Mouse (Mus musculus) thymus, adult 2 months (tissue): ENCODE data around the gene Ankle2. TPM values are rescaled to one million over a fixed set of nuclear protein-coding genes. Genes with fewer than 3 reads are reported as not detected.

Experiments used
- DNase-seq: peaks from one replicate; pipeline ENCODE4 v3.0.0; 2021
- H3K27ac ChIP-seq: fragments of 200-500 bp; 2 replicates; pipeline ENCODE4 v1.5.1; 2012; ENCODE audit warnings: low read length, control low read depth; ENCODE audit not compliant: control insufficient read depth, insufficient read depth
- H3K27me3 ChIP-seq: fragments of 200-500 bp; 2 replicates; pipeline ENCODE4 v1.6.1; 2012; ENCODE audit warnings: mild to moderate bottlenecking, low read length, moderate library complexity, mixed read lengths; ENCODE audit not compliant: control insufficient read depth, insufficient read depth
- H3K36me3 ChIP-seq: fragments of 200-500 bp; 2 replicates; pipeline ENCODE4 v1.6.1; 2012; ENCODE audit warnings: mild to moderate bottlenecking, low read length, moderate library complexity; ENCODE audit not compliant: control insufficient read depth, insufficient read depth
- H3K4me1 ChIP-seq: fragments of 200-500 bp; replicated peaks from 2 replicates; pipeline ENCODE4 v1.6.1; 2012; ENCODE audit warnings: low read length; ENCODE audit not compliant: control insufficient read depth, insufficient read depth
- H3K4me3 ChIP-seq: fragments of 200-500 bp; 2 replicates; pipeline ENCODE4 v1.5.1; 2012; ENCODE audit warnings: mild to moderate bottlenecking, low read length, control low read depth, moderate library complexity; ENCODE audit not compliant: control insufficient read depth, insufficient read depth
- CTCF ChIP-seq: fragments of 200-500 bp; IDR thresholded peaks from 2 replicates; pipeline ENCODE4 v1.5.1; 2012; ENCODE audit warnings: mild to moderate bottlenecking, control low read depth, low read length, moderate library complexity, borderline replicate concordance; ENCODE audit not compliant: control insufficient read depth, poor library complexity, insufficient read depth; ENCODE audit errors: extremely low read depth
- POLR2A ChIP-seq: fragments of 200-500 bp; IDR thresholded peaks from 2 replicates; pipeline ENCODE4 v1.6.1; 2012; ENCODE audit warnings: mild to moderate bottlenecking, low read length, control low read depth, moderate library complexity; ENCODE audit not compliant: control insufficient read depth, poor library complexity, insufficient read depth; ENCODE audit errors: extremely low read depth
- WGBS: fragments of 180-500 bp; shearing (Covaris S2); methylation state at CpG from one replicate; pipeline ENCODE4 v1.1.7; 2018; 5-methylcytosine and 5-hydroxymethylcytosine counted together
- polyA plus RNA-seq: library from polyadenylated mRNA; depleted of rRNA; stranded (reverse); fragments of >200 nt; gene quantifications from 2 replicates; pipeline ENCODE4 v1.2.3, GENCODE M21; 2012

Ankle2 gene
- polyA plus RNA-seq, 1 experiment, result 12.9 TPM

GRCm38 (mm10) chr5:110276910-110277309 lies 46.1 kb downstream of the Ankle2 start:
- TF ChIP-seq POLR2A, result no peak
- TF ChIP-seq CTCF, result no peak
- Histone ChIP-seq H3K27ac (no peak overlapping the region), H3K27me3 (no peaks in the 10 kb centered on the region), H3K4me1 (no peaks in the 10 kb centered on the region), H3K36me3 (no peaks in the 10 kb centered on the region), H3K4me3 (no peak overlapping the region)
- WGBS, result 94% methylated on average over 1 of the region's 1 CpGs
- no peak for DNase-seq

- no peaks in the 10 kb centered on the region for H3K27me3 ChIP-seq
- TF ChIP-seq POLR2A (no peak), CTCF (no peak)
- WGBS, result 92% methylated on average over 2 of the region's 2 CpGs
- H3K36me3 ChIP-seq, result no peaks in the 10 kb centered on the region
- no peak overlapping the region for H3K4me3 ChIP-seq
- no peak for DNase-seq
- peaks cover 7% of the 10 kb centered on the region for H3K4me1 ChIP-seq
- no peak overlapping the region for H3K27ac ChIP-seq
Observed at GRCm38 (mm10) chr5:110281984-110282383, 51.2 kb downstream of the Ankle2 start.

- Histone ChIP-seq H3K4me3 (no peak overlapping the region), H3K27ac (no peak overlapping the region), H3K4me1 (peaks cover 7% of the 10 kb centered on the region), H3K36me3 (no peaks in the 10 kb centered on the region), H3K27me3 (no peaks in the 10 kb centered on the region)
- TF ChIP-seq CTCF, result no peak
- DNase-seq, result peak; percentile 74
- WGBS, result under 1% methylated on average over 4 of the region's 4 CpGs
Observed at GRCm38 (mm10) chr5:110284536-110284935, 53.7 kb downstream of the Ankle2 start.

GRCm38 (mm10) chr5:110285156-110285555 lies 54.4 kb downstream of the Ankle2 start:
- DNase-seq, result peak; percentile 3
- no peak for TF ChIP-seq CTCF
- TF ChIP-seq POLR2A, result no peak
- H3K27ac ChIP-seq, result no peak overlapping the region
- WGBS, result under 1% methylated on average over 15 of the region's 15 CpGs
- peaks cover 7% of the 10 kb centered on the region for H3K4me1 ChIP-seq
- 0 out of 2 replicates have a peak overlapping the region, but pooled peaks have one; percentile 5 for H3K4me3 ChIP-seq
- no peaks in the 10 kb centered on the region; the same call in 1 of the 2 replicates for H3K36me3 ChIP-seq
- no peaks in the 10 kb centered on the region for H3K27me3 ChIP-seq

- under 1% methylated on average over 63 of the region's 64 CpGs for WGBS
Observed at GRCm38 (mm10) chr5:110285770-110286445, 55.1 kb downstream of the Ankle2 start, which contains the start of the genes Pxmp2 and Pole. Gene Pxmp2 (minus strand): TSS chr5:110286186. Gene Pole (plus strand): TSS chr5:110286306.

GRCm38 (mm10) chr5:110286446-110287083 lies 55.8 kb downstream of the Ankle2 start:
- Histone ChIP-seq H3K36me3 (peaks cover 1% of the 10 kb centered on the region; the same call in 1 of the 2 replicates), H3K4me3 (peak overlapping the region; percentile 71), H3K27me3 (no peaks in the 10 kb centered on the region), H3K4me1 (peaks cover 7% of the 10 kb centered on the region), H3K27ac (no peak overlapping the region)
- 1% methylated on average over 29 of the region's 31 CpGs for WGBS
- no peak for DNase-seq
- no peak for TF ChIP-seq POLR2A
- no peak; the same call in 1 of the 2 replicates for TF ChIP-seq CTCF

More at GRCm38 (mm10) chr5:110285770-110286445, 55.1 kb downstream of the Ankle2 start, which contains the start of the genes Pxmp2 and Pole:
- H3K27ac ChIP-seq, result no peak within 1 kb of the TSS
- no peaks in the 10 kb centered on the region for H3K27me3 ChIP-seq
- peak; percentile 85 for DNase-seq
- peaks cover 7% of the 10 kb centered on the region for H3K4me1 ChIP-seq
- peak within 1 kb of the TSS; percentile 71 for H3K4me3 ChIP-seq
- TF ChIP-seq CTCF, result 0 out of 2 replicates have a peak, but pooled peaks have one; percentile 19
- TF ChIP-seq POLR2A, result no peak
- no peaks in the 10 kb centered on the region; the same call in 1 of the 2 replicates for H3K36me3 ChIP-seq
